Mouse (Mus musculus) MEL (cell line): ENCODE results near the gene Palld. TPM values are rescaled to one million over a fixed set of nuclear protein-coding genes. Genes with fewer than 3 reads are reported as not detected.
A peak's percentile ranks its signal among the peaks of the same experiment; 100 is the strongest.

Source experiments
- DNase-seq: peaks from one replicate; pipeline ENCODE4 v3.0.0; 2011; ENCODE audit warnings: low read depth, low spot score
- H3K27ac ChIP-seq: 2 replicates; pipeline ENCODE4 v1.5.1; 2012; ENCODE audit warnings: low read depth, mild to moderate bottlenecking, control low read depth, low read length, moderate library complexity; ENCODE audit not compliant: control insufficient read depth
- H3K27me3 ChIP-seq, 2 experiments: fragments of 150-350 bp in 1 of 2; sonication (generic) in 1 of 2; 2 replicates each; pipeline ENCODE4 v1.6.1; 2012; ENCODE audit warnings: low read length in 2 of 2, mild to moderate bottlenecking in 2 of 2, improper control_type of control experiment in 1 of 2, moderate library complexity in 1 of 2; ENCODE audit not compliant: insufficient read depth in 2 of 2, control insufficient read depth in 1 of 2
- H3K36me3 ChIP-seq, 2 experiments: 2 replicates each; pipeline ENCODE4 v1.6.1; 2012 to 2014; ENCODE audit warnings: low read length in 2 of 2, improper control_type of control experiment in 1 of 2, inconsistent platforms in 1 of 2, mild to moderate bottlenecking in 1 of 2; ENCODE audit not compliant: insufficient read depth in 2 of 2, control insufficient read depth in 1 of 2
- H3K4me1 ChIP-seq, 2 experiments: fragments of 150-350 bp in 1 of 2; sonication (generic) in 1 of 2; 2 replicates each; pipeline ENCODE4 v1.6.1; 2012; ENCODE audit warnings: low read length in 2 of 2, improper control_type of control experiment in 1 of 2, mild to moderate bottlenecking in 1 of 2; ENCODE audit not compliant: insufficient read depth in 2 of 2, control insufficient read depth in 1 of 2
- H3K4me3 ChIP-seq, 2 experiments: fragments of 150-350 bp in 1 of 2; sonication (generic) in 1 of 2; 2 replicates each; pipeline ENCODE4 v1.5.1; 2012; ENCODE audit warnings: low read depth in 2 of 2, low read length in 2 of 2, mild to moderate bottlenecking in 2 of 2, moderate library complexity in 2 of 2, control low read depth in 1 of 2, improper control_type of control experiment in 1 of 2; ENCODE audit not compliant: control insufficient read depth in 1 of 2, insufficient read depth in 1 of 2
- H3K79me2 ChIP-seq: 2 replicates; pipeline ENCODE4 v1.6.1; 2012; ENCODE audit warnings: mild to moderate bottlenecking, low read length, moderate library complexity; ENCODE audit not compliant: control insufficient read depth, poor library complexity, insufficient read depth
- H3K9ac ChIP-seq: 2 replicates; pipeline ENCODE4 v1.6.1; 2012; ENCODE audit warnings: low read depth, mild to moderate bottlenecking, control low read depth, low read length, moderate library complexity; ENCODE audit not compliant: control insufficient read depth, poor library complexity, severe bottlenecking
- H3K9me3 ChIP-seq: fragments of 150-350 bp; sonication (generic); replicated peaks from 2 replicates; pipeline ENCODE4 v1.6.1; 2012; ENCODE audit warnings: mild to moderate bottlenecking, low read length, improper control_type of control experiment, moderate library complexity; ENCODE audit not compliant: insufficient read depth
- BHLHE40 ChIP-seq: IDR thresholded peaks from 2 replicates; pipeline ENCODE4 v1.6.1; 2012; ENCODE audit warnings: low read depth, mild to moderate bottlenecking, inconsistent platforms, low read length, improper control_type of control experiment, borderline replicate concordance
- CHD1 ChIP-seq: IDR thresholded peaks from 2 replicates; pipeline ENCODE4 v1.6.1; 2012; ENCODE audit warnings: low read depth, mild to moderate bottlenecking, inconsistent platforms, low read length, improper control_type of control experiment
- CTCF ChIP-seq, 3 experiments: IDR thresholded peaks in 2 of 3; conservative IDR thresholded peaks in 1 of 3; 2 replicates each; pipeline ENCODE4 v1.5.1; 2011 to 2012; ENCODE audit warnings: low read length in 3 of 3, low read depth in 2 of 3, mild to moderate bottlenecking in 2 of 3, improper control_type of control experiment in 1 of 3, inconsistent platforms in 1 of 3, mixed read lengths in 1 of 3, moderate library complexity in 1 of 3; ENCODE audit not compliant: control insufficient read depth in 1 of 3, insufficient read depth in 1 of 3, poor library complexity in 1 of 3, severe bottlenecking in 1 of 3
- E2F4 ChIP-seq: IDR thresholded peaks from 2 replicates; pipeline ENCODE4 v1.6.1; 2011; ENCODE audit warnings: low read depth, low read length, improper control_type of control experiment, borderline replicate concordance
- ELF1 ChIP-seq: IDR thresholded peaks from 2 replicates; pipeline ENCODE4 v1.6.1; 2014; ENCODE audit warnings: low read depth, mild to moderate bottlenecking, inconsistent platforms, low read length, improper control_type of control experiment, moderate library complexity
- ETS1 ChIP-seq: IDR thresholded peaks from 2 replicates; pipeline ENCODE4 v1.6.1; 2012; ENCODE audit warnings: low read depth, mild to moderate bottlenecking, inconsistent platforms, low read length, improper control_type of control experiment, moderate library complexity
- JUND ChIP-seq: IDR thresholded peaks from 2 replicates; pipeline ENCODE4 v1.6.1; 2011; ENCODE audit warnings: low read depth, mild to moderate bottlenecking, improper control_type of control experiment, low read length
- KAT2A ChIP-seq: conservative IDR thresholded peaks from 2 replicates; pipeline ENCODE4 v1.6.1; 2012; ENCODE audit warnings: low read depth, low read length, improper control_type of control experiment, inconsistent platforms
- MXI1 ChIP-seq: IDR thresholded peaks from 2 replicates; pipeline ENCODE4 v1.6.1; 2011; ENCODE audit warnings: mild to moderate bottlenecking, low read depth, low read length, improper control_type of control experiment
- MYB ChIP-seq: IDR thresholded peaks from 2 replicates; pipeline ENCODE4 v1.6.1; 2011; ENCODE audit warnings: mild to moderate bottlenecking, low read depth, low read length, improper control_type of control experiment
- NELFE ChIP-seq: IDR thresholded peaks from 2 replicates; pipeline ENCODE4 v1.6.1; 2011; ENCODE audit warnings: low read depth, low read length, improper control_type of control experiment
- POLR2AphosphoS5 ChIP-seq: IDR thresholded peaks from 2 replicates; pipeline ENCODE4 v1.6.1; 2012; ENCODE audit warnings: low read depth, borderline replicate concordance, mild to moderate bottlenecking, inconsistent platforms, low read length, moderate library complexity, mixed read lengths
- RAD21 ChIP-seq: IDR thresholded peaks from 2 replicates; pipeline ENCODE4 v1.6.1; 2011; ENCODE audit warnings: mild to moderate bottlenecking, low read depth, low read length, improper control_type of control experiment
- USF2 ChIP-seq, 2 experiments: IDR thresholded peaks; 2 replicates each; pipeline ENCODE4 v1.6.1; 2011 to 2012; ENCODE audit warnings: improper control_type of control experiment in 2 of 2, low read length in 2 of 2, borderline replicate concordance in 1 of 2, inconsistent platforms in 1 of 2, low read depth in 1 of 2, mild to moderate bottlenecking in 1 of 2; ENCODE audit not compliant: insufficient read depth in 1 of 2
- ZC3H11A ChIP-seq: IDR thresholded peaks from 2 replicates; pipeline ENCODE4 v1.6.1; 2012; ENCODE audit warnings: low read depth, mild to moderate bottlenecking, inconsistent platforms, low read length, improper control_type of control experiment
- ZKSCAN1 ChIP-seq: IDR thresholded peaks from 2 replicates; pipeline ENCODE4 v1.6.1; 2012; ENCODE audit warnings: low read depth, mild to moderate bottlenecking, inconsistent platforms, low read length, improper control_type of control experiment, moderate library complexity
- ZMIZ1 ChIP-seq: IDR thresholded peaks from 2 replicates; pipeline ENCODE4 v1.6.1; 2012; ENCODE audit warnings: low read depth, mild to moderate bottlenecking, inconsistent platforms, low read length, improper control_type of control experiment, moderate library complexity
- polyA plus RNA-seq, 2 experiments: library from polyadenylated mRNA; stranded (reverse) in 1 of 2; unstranded in 1 of 2; fragments of >175 nt in 1 of 2; fragments of >200 nt in 1 of 2; gene quantifications; 2 replicates each; pipeline versions ENCODE4 v1.2.1 to v1.2.4; 2012; ENCODE audit warnings: low replicate concordance in 2 of 2, low read depth in 1 of 2; ENCODE audit not compliant: insufficient read length in 2 of 2, insufficient read depth in 1 of 2, missing spikeins in 1 of 2
- total RNA-seq: library from RNA; depleted of rRNA; stranded (reverse); fragments of 300-350 nt; gene quantifications from 2 replicates; pipeline ENCODE4 v1.2.3, GENCODE M21; 2012

Palld gene
- total and polyA plus RNA-seq, 3 experiments = 0.23 to 1.9 TPM; not detected in 1

DNA sequence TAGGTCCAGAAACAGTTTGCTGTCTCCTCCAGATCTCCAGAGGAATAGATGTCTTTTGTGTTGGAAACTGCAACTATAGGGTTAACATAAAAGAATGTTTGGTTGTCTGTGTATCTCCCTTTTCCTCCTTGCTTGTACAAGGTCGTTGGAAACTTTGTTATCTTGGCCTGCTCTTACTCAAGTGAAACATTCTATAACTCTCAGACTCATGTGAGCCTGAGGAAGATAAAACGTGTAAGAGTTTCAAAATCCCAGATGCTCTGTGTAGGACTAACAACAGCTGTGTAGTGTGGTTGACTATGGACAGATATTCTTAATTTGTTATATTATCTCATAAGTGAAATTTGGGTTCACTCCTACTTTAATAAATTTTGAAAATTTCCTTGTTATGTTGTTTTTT, 30.8 kb upstream of the Palld start:
- H3K9me3 ChIP-seq = no peaks in the 10 kb centered on the region
- H3K9ac ChIP-seq = no peak overlapping the region
- H3K4me3 ChIP-seq = no peak overlapping the region
- H3K36me3 ChIP-seq = no peaks in the 10 kb centered on the region
- TF ChIP-seq ZC3H11A (no peak), ZMIZ1 (no peak), CTCF (IDR thresholded peaks at IDR 0.05 in 2 of 3, conservative IDR thresholded peaks at IDR 0.05 in 1 of 3; ENCODE audit: control insufficient read depth in 1 of 3, insufficient read depth in 1 of 3, low read depth in 2 of 3, low read length in 3 of 3, poor library complexity in 1 of 3, severe bottlenecking in 1 of 3) (no peak), ELF1 (no peak), BHLHE40 (no peak), POLR2AphosphoS5 (no peak), ZKSCAN1 (no peak), KAT2A (no peak), JUND (no peak), RAD21 (no peak), ETS1 (no peak), E2F4 (no peak), USF2 (IDR thresholded peaks at IDR 0.05; ENCODE audit: borderline replicate concordance in 1 of 2, insufficient read depth in 1 of 2, low read depth in 1 of 2, low read length in 2 of 2) (no peak), NELFE (no peak), MYB (no peak)
- TF ChIP-seq, all 39 proteins: peak for 0
- DNase-seq = no peak
- no peaks in the 10 kb centered on the region for H3K27me3 ChIP-seq
- no peaks in the 10 kb centered on the region for H3K79me2 ChIP-seq
- no peak overlapping the region for H3K27ac ChIP-seq
- H3K4me1 ChIP-seq = no peaks in the 10 kb centered on the region

DNA sequence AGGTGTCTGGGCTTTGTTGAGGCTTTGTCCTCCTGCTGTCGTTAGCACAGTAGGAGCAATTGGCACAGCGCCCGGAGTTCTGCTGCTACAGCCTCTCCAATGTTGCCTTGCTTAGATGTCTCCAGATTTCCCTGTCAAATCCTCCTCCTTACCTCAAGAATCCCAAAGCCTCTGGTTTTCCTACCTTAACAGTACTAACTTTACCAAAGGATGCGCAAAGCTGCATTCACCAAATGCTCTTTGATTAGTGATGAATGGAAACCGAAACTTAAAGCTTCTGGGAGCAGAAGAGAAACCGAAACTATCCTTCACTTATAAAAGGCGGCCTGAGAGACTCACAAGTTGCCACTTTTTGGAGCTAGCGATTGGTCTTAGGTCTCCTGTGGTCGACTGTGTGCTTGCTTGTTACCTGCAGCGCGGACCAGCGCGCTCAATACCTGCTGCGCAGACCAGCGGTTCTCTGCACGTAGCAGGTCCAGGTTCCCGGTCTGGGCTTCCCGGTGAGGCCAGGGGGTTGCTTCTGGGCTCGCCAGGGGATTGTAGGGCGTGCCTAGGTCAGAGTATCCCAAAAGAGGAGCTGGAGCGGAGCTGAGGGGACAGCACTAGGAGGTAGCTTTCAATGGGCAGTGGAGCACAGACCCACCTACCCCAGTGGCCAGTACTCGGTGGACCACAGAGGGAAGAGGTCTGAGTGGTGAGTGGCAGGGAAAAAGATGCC, 25.4 kb upstream of the Palld start, which contains the start of gene Ddx60:
Gene Ddx60 (plus strand): TSS at position 311 of the 718 bp plus-strand sequence.
- H3K4me3 ChIP-seq = peak within 1 kb of the TSS; percentile 56 to 75
- H3K4me1 ChIP-seq = no peaks in the 10 kb centered on the region
- H3K9me3 ChIP-seq = no peaks in the 10 kb centered on the region
- no peak within 1 kb of the TSS for H3K9ac ChIP-seq
- no peaks in the 10 kb centered on the region for H3K27me3 ChIP-seq
- no peaks in the 10 kb centered on the region for H3K79me2 ChIP-seq
- H3K27ac ChIP-seq = no peak within 1 kb of the TSS
- TF ChIP-seq CHD1 (no peak), MXI1 (no peak), JUND (no peak), BHLHE40 (no peak), KAT2A (no peak)
- peak; percentile 17 for DNase-seq
- no peaks in the 10 kb centered on the region for H3K36me3 ChIP-seq
